Mouse (Mus musculus) ES-E14 (cell line): ENCODE data around the gene Gtf2a1. TPM values are rescaled to one million over a fixed set of nuclear protein-coding genes. Genes with fewer than 3 reads are reported as not detected.

Experiments
- DNase-seq: peaks from one replicate; pipeline ENCODE4 v3.0.0-alpha.2; 2013; ENCODE audit warnings: low read depth, low spot score
- H3K27ac ChIP-seq: 2 replicates; pipeline ENCODE4 v1.5.1; 2012; ENCODE audit warnings: low read depth, mild to moderate bottlenecking, low read length, moderate library complexity, mixed read lengths; ENCODE audit not compliant: poor library complexity, insufficient read depth, severe bottlenecking
- H3K36me3 ChIP-seq: 2 replicates; pipeline ENCODE4 v1.6.1; 2012; ENCODE audit warnings: mild to moderate bottlenecking, low read length, moderate library complexity, mixed read lengths; ENCODE audit not compliant: control insufficient read depth, poor library complexity, insufficient read depth, severe bottlenecking
- H3K4me1 ChIP-seq, 2 experiments: fragments of 150-350 bp in 1 of 2; sonication (generic) in 1 of 2; 2 replicates each; pipeline ENCODE4 v1.6.1; 2012; ENCODE audit warnings: low read length in 2 of 2, mild to moderate bottlenecking in 1 of 2, mixed read lengths in 1 of 2; ENCODE audit not compliant: control insufficient read depth in 2 of 2, insufficient read depth in 2 of 2, poor library complexity in 1 of 2
- H3K4me3 ChIP-seq, 2 experiments: fragments of 150-350 bp in 1 of 2; sonication (generic) in 1 of 2; 2 replicates each; pipeline ENCODE4 v1.5.1; 2012; ENCODE audit warnings: low read length in 2 of 2, low read depth in 1 of 2, mild to moderate bottlenecking in 1 of 2, mixed read lengths in 1 of 2; ENCODE audit not compliant: insufficient read depth in 1 of 2, poor library complexity in 1 of 2, severe bottlenecking in 1 of 2
- H3K9ac ChIP-seq: 2 replicates; pipeline ENCODE4 v1.6.1; 2012; ENCODE audit warnings: low read depth, mild to moderate bottlenecking, low read length, mixed read lengths; ENCODE audit not compliant: poor library complexity, insufficient read depth, severe bottlenecking
- H3K9me3 ChIP-seq: fragments of 150-350 bp; sonication (generic); 2 replicates; pipeline ENCODE4 v1.6.1; 2012; ENCODE audit warnings: low read depth, mild to moderate bottlenecking, low read length; ENCODE audit not compliant: control insufficient read depth, insufficient read depth
- CHD2 ChIP-seq: IDR thresholded peaks from 2 replicates; pipeline ENCODE4 v1.6.1; 2014; ENCODE audit warnings: mild to moderate bottlenecking, low read depth, low read length, inconsistent platforms
- HCFC1 ChIP-seq: IDR thresholded peaks from 2 replicates; pipeline ENCODE4 v1.6.1; 2012; ENCODE audit warnings: low read length, inconsistent platforms, borderline replicate concordance; ENCODE audit not compliant: insufficient read depth
- MAFK ChIP-seq: IDR thresholded peaks from 2 replicates; pipeline ENCODE4 v1.6.1; 2014; ENCODE audit warnings: mild to moderate bottlenecking, low read depth, low read length, inconsistent platforms; ENCODE audit not compliant: insufficient read depth
- ZC3H11A ChIP-seq: IDR thresholded peaks from 2 replicates; pipeline ENCODE4 v1.6.1; 2012; ENCODE audit warnings: low read depth, mild to moderate bottlenecking, inconsistent platforms, low read length, borderline replicate concordance
- ZNF384 ChIP-seq: IDR thresholded peaks from 2 replicates; pipeline ENCODE4 v1.6.1; 2012; ENCODE audit warnings: low read depth, low read length, inconsistent platforms
- in situ Hi-C, 2 experiments: fragments of 600-800 bp; cut with MboI; formaldehyde crosslinking; loops; one replicate each; pipeline ENCODE4 v1.15.1; 2025; ENCODE audit warnings: low sequenced_read_pairs in 2 of 2, inconsistent platforms in 1 of 2; ENCODE audit not compliant: unreplicated experiment in 2 of 2
- total RNA-seq: library from RNA; depleted of rRNA; stranded (reverse); fragments of 300-350 nt; gene quantifications from 2 replicates; pipeline ENCODE4 v1.2.3, GENCODE M21; 2012; rRNA removed

Gene Gtf2a1
- total RNA-seq, result 27.9 and 38.0 TPM in 2 replicates

GRCm38 (mm10) chr12:91589847-91590690, at the start of gene Gtf2a1:
Gene Gtf2a1 (minus strand): TSS chr12:91590487.
- TF ChIP-seq HCFC1 (peak; percentile 63), MAFK (peak; percentile 84), ZC3H11A (no peak), ZNF384 (no peak), CHD2 (peak; percentile 62)

GRCm38 (mm10) chr12:91638351-91638750, 48.1 kb upstream of the Gtf2a1 start:
- TF ChIP-seq MAFK (no peak), HCFC1 (no peak), CHD2 (no peak), ZNF384 (no peak), ZC3H11A (no peak)
- H3K9me3 ChIP-seq, result no peaks in the 10 kb centered on the region; the same call in 1 of the 2 replicates
- peaks cover 0 to 6% of the 10 kb centered on the region in 2 experiments; a peak in 1 of 4 replicates for H3K4me1 ChIP-seq
- in situ Hi-C loops, result loop anchor here in 1 of 2 experiments (25.0 kb wide), 1 partner anchor 149 kb away; the partner anchor contains the start of gene Ston2
- H3K27ac ChIP-seq, result no peak overlapping the region
- no peak overlapping the region for H3K4me3 ChIP-seq
- H3K9ac ChIP-seq, result no peak overlapping the region
- H3K36me3 ChIP-seq, result peaks cover 6% of the 10 kb centered on the region
- no peak for DNase-seq

More at GRCm38 (mm10) chr12:91589847-91590690, at the start of gene Gtf2a1:
- in situ Hi-C loops, result no loop called here
- peak within 1 kb of the TSS; percentile 99 for H3K27ac ChIP-seq
- no peaks in the 10 kb centered on the region for H3K9me3 ChIP-seq
- H3K4me1 ChIP-seq, result no peaks in the 10 kb centered on the region; a peak in 2 of 4 replicates
- peak within 1 kb of the TSS; percentile 99 for H3K9ac ChIP-seq
- peaks cover 3% of the 10 kb centered on the region for H3K36me3 ChIP-seq
- H3K4me3 ChIP-seq, result peak within 1 kb of the TSS; percentile 82 to 97
- DNase-seq, result peak; percentile 89

GRCm38 (mm10) chr12:91637136-91637909, 47.0 kb upstream of the Gtf2a1 start:
- DNase-seq, result no peak
- H3K9ac ChIP-seq, result no peak overlapping the region
- H3K9me3 ChIP-seq, result no peaks in the 10 kb centered on the region; the same call in 1 of the 2 replicates
- H3K27ac ChIP-seq, result no peak overlapping the region
- TF ChIP-seq ZNF384 (no peak), CHD2 (no peak), MAFK (no peak), HCFC1 (no peak), ZC3H11A (no peak)
- peaks cover 4% of the 10 kb centered on the region for H3K36me3 ChIP-seq
- H3K4me1 ChIP-seq, result peaks cover 0 to 3% of the 10 kb centered on the region in 2 experiments; a peak in 1 of 4 replicates
- in situ Hi-C loops, result loop anchor here in 1 of 2 experiments (25.0 kb wide), 1 partner anchor 150 kb away; the partner anchor contains the start of gene Ston2
- H3K4me3 ChIP-seq, result no peak overlapping the region

- H3K4me1 ChIP-seq, result no peaks in the 10 kb centered on the region
- H3K27ac ChIP-seq, result no peak overlapping the region
- no peak overlapping the region for H3K9ac ChIP-seq
- H3K4me3 ChIP-seq, result no peak overlapping the region
- TF ChIP-seq HCFC1 (no peak), ZNF384 (no peak), CHD2 (no peak), ZC3H11A (no peak), MAFK (no peak)
- in situ Hi-C loops, result loop anchor here in 1 of 2 experiments (25.0 kb wide), 1 partner anchor 161 kb away; the partner anchor contains the start of gene Ston2
- DNase-seq, result no peak
- no peaks in the 10 kb centered on the region for H3K9me3 ChIP-seq
- H3K36me3 ChIP-seq, result no peaks in the 10 kb centered on the region
Measured at GRCm38 (mm10) chr12:91626482-91626881, 36.2 kb upstream of the Gtf2a1 start.
